Mouse (Mus musculus) midbrain, embryonic 10.5 days (tissue): ENCODE data around the gene Itpa. TPM values are rescaled to one million over a fixed set of nuclear protein-coding genes. Genes with fewer than 3 reads are reported as not detected.

Source experiments
- DNase-seq: peaks from one replicate; pipeline ENCODE4 v3.0.0-alpha.2; 2017; ENCODE audit warnings: low spot score
- H3K27ac ChIP-seq: fragments of 300-500 bp; sonication (generic); replicated peaks from 2 replicates; pipeline ENCODE4 v1.5.1; 2016; ENCODE audit warnings: mild to moderate bottlenecking
- H3K27me3 ChIP-seq: fragments of 300-500 bp; sonication (generic); 2 replicates; pipeline ENCODE4 v1.6.1; 2016; ENCODE audit warnings: low read depth, mild to moderate bottlenecking; ENCODE audit not compliant: poor library complexity, severe bottlenecking
- H3K36me3 ChIP-seq: fragments of 300-500 bp; sonication (generic); 2 replicates; pipeline ENCODE4 v1.6.1; 2016; ENCODE audit warnings: mild to moderate bottlenecking, moderate library complexity
- H3K4me1 ChIP-seq: fragments of 300-500 bp; sonication (generic); 2 replicates; pipeline ENCODE4 v1.6.1; 2016
- H3K4me3 ChIP-seq: fragments of 300-500 bp; sonication (generic); 2 replicates; pipeline ENCODE4 v1.5.1; 2016; ENCODE audit warnings: mild to moderate bottlenecking, moderate library complexity
- H3K9me3 ChIP-seq: fragments of 300-500 bp; sonication (generic); replicated peaks from 2 replicates; pipeline ENCODE4 v1.6.1; 2016; ENCODE audit warnings: mild to moderate bottlenecking
- WGBS: fragments of 180-500 bp; shearing (Covaris S2); methylation state at CpG from one replicate; pipeline ENCODE4 v1.1.7; 2016; 5-methylcytosine and 5-hydroxymethylcytosine counted together
- polyA plus RNA-seq: library from polyadenylated mRNA; unstranded; fragments of >200 nt; fragmentation: Nextera tagmentation; extraction: Ambion mirVana; gene quantifications from 2 replicates; pipeline ENCODE4 v1.2.1, GENCODE M21; 2016

The Itpa gene
- 153 and 161 TPM in 2 replicates for polyA plus RNA-seq

GRCm38 (mm10) chr2:130667559-130667958 lies at the start of gene Itpa:
TSS of gene Itpa (plus strand) at chr2:130667610.
- under 1% methylated on average over 31 of the region's 31 CpGs for WGBS
- Histone ChIP-seq H3K36me3 (peaks cover 27% of the 10 kb centered on the region), H3K27me3 (no peaks in the 10 kb centered on the region), H3K4me1 (peaks cover 46% of the 10 kb centered on the region), H3K27ac (peak within 1 kb of the TSS; percentile 87), H3K4me3 (peak within 1 kb of the TSS; percentile 80), H3K9me3 (no peaks in the 10 kb centered on the region)
- peak; percentile 92 for DNase-seq

GRCm38 (mm10) chr2:130618972-130619371 lies 48.4 kb upstream of the Itpa start:
- Histone ChIP-seq H3K27me3 (no peaks in the 10 kb centered on the region), H3K4me1 (no peaks in the 10 kb centered on the region), H3K36me3 (peaks cover 84% of the 10 kb centered on the region), H3K4me3 (no peak overlapping the region), H3K9me3 (no peaks in the 10 kb centered on the region), H3K27ac (no peak overlapping the region)
- WGBS = 93% methylated on average over 7 of the region's 7 CpGs
- no peak for DNase-seq

- Histone ChIP-seq H3K4me3 (peak overlapping the region; percentile 93), H3K27ac (no peak overlapping the region), H3K27me3 (peaks cover 27% of the 10 kb centered on the region), H3K4me1 (peaks cover 32% of the 10 kb centered on the region), H3K36me3 (peaks cover 51% of the 10 kb centered on the region), H3K9me3 (no peaks in the 10 kb centered on the region)
- WGBS = 59% methylated on average over 3 of the region's 3 CpGs
- no peak for DNase-seq
These were observed 39.0 kb upstream of the Itpa start for GRCm38 (mm10) chr2:130628424-130628823.

GRCm38 (mm10) chr2:130629080-130629838 lies 38.2 kb upstream of the Itpa start:
- Histone ChIP-seq H3K9me3 (no peaks in the 10 kb centered on the region), H3K4me3 (peak overlapping the region; percentile 93), H3K27ac (peak overlapping the region; percentile 92), H3K36me3 (peaks cover 42% of the 10 kb centered on the region), H3K4me1 (peaks cover 40% of the 10 kb centered on the region), H3K27me3 (peaks cover 35% of the 10 kb centered on the region)
- WGBS = 3% methylated on average over 37 of the region's 37 CpGs
- DNase-seq = no peak

GRCm38 (mm10) chr2:130629839-130630203 lies 37.6 kb upstream of the Itpa start, which contains the start of the genes Fastkd5 and Ubox5:
TSS of gene Fastkd5 (minus strand) at chr2:130630027.
TSS of gene Ubox5 (minus strand) at chr2:130630038.
- peak within 1 kb of the TSS; percentile 93 for H3K4me3 ChIP-seq
- under 1% methylated on average over 25 of the region's 25 CpGs for WGBS
- peak within 1 kb of the TSS; percentile 92 for H3K27ac ChIP-seq
- H3K36me3 ChIP-seq = peaks cover 37% of the 10 kb centered on the region
- H3K4me1 ChIP-seq = peaks cover 46% of the 10 kb centered on the region
- H3K27me3 ChIP-seq = peaks cover 41% of the 10 kb centered on the region
- H3K9me3 ChIP-seq = no peaks in the 10 kb centered on the region
- peak; percentile 85 for DNase-seq

GRCm38 (mm10) chr2:130632416-130632815 lies 35.0 kb upstream of the Itpa start:
- no peak for DNase-seq
- no peaks in the 10 kb centered on the region for H3K9me3 ChIP-seq
- no peak overlapping the region; the same call in 1 of the 2 replicates for H3K4me3 ChIP-seq
- peaks cover 67% of the 10 kb centered on the region for H3K27me3 ChIP-seq
- H3K36me3 ChIP-seq = peaks cover 11% of the 10 kb centered on the region
- WGBS = 74% methylated on average over 1 of the region's 1 CpGs
- H3K4me1 ChIP-seq = peaks cover 62% of the 10 kb centered on the region
- H3K27ac ChIP-seq = peak overlapping the region; percentile 69; the same call in 1 of the 2 replicates

GRCm38 (mm10) chr2:130632887-130633675 lies 34.3 kb upstream of the Itpa start:
- Histone ChIP-seq H3K27me3 (peaks cover 73% of the 10 kb centered on the region), H3K4me1 (peaks cover 66% of the 10 kb centered on the region)
- 51% methylated on average over 5 of the region's 5 CpGs for WGBS

GRCm38 (mm10) chr2:130634006-130634738 lies 33.2 kb upstream of the Itpa start:
- WGBS = 12% methylated on average over 14 of the region's 14 CpGs
- Histone ChIP-seq H3K9me3 (no peaks in the 10 kb centered on the region), H3K27ac (peak overlapping the region; percentile 69), H3K4me1 (peaks cover 59% of the 10 kb centered on the region), H3K4me3 (peak overlapping the region; percentile 55), H3K36me3 (no peaks in the 10 kb centered on the region), H3K27me3 (peaks cover 84% of the 10 kb centered on the region)
- DNase-seq = peak; percentile 55

More at GRCm38 (mm10) chr2:130632887-130633675, 34.3 kb upstream of the Itpa start:
- Histone ChIP-seq H3K36me3 (peaks cover 4% of the 10 kb centered on the region), H3K4me3 (no peak overlapping the region; the same call in 1 of the 2 replicates), H3K27ac (peak overlapping the region; percentile 69), H3K9me3 (no peaks in the 10 kb centered on the region)
- DNase-seq = peak; percentile 72

- peak; percentile 63 for DNase-seq
- WGBS = 1% methylated on average over 38 of the region's 38 CpGs
- H3K4me3 ChIP-seq = peak overlapping the region; percentile 55
- H3K27me3 ChIP-seq = peaks cover 91% of the 10 kb centered on the region
- H3K4me1 ChIP-seq = peaks cover 55% of the 10 kb centered on the region
- H3K9me3 ChIP-seq = no peaks in the 10 kb centered on the region
- H3K36me3 ChIP-seq = no peaks in the 10 kb centered on the region
- H3K27ac ChIP-seq = peak overlapping the region; percentile 69
These were observed 32.5 kb upstream of the Itpa start for GRCm38 (mm10) chr2:130634739-130635411.

- 6% methylated on average over 21 of the region's 21 CpGs for WGBS
- peaks cover 98% of the 10 kb centered on the region for H3K27me3 ChIP-seq
- no peaks in the 10 kb centered on the region for H3K36me3 ChIP-seq
- peak; percentile 29 for DNase-seq
- H3K27ac ChIP-seq = 0 out of 2 replicates have a peak overlapping the region, but pooled peaks have one; percentile 28
- H3K4me1 ChIP-seq = peaks cover 51% of the 10 kb centered on the region
- H3K9me3 ChIP-seq = no peaks in the 10 kb centered on the region
- peak overlapping the region; percentile 55 for H3K4me3 ChIP-seq
These were observed 31.6 kb upstream of the Itpa start for GRCm38 (mm10) chr2:130635847-130636246.

GRCm38 (mm10) chr2:130638101-130638611 lies 29.3 kb upstream of the Itpa start:
- H3K36me3 ChIP-seq = no peaks in the 10 kb centered on the region
- DNase-seq = no peak
- no peaks in the 10 kb centered on the region for H3K9me3 ChIP-seq
- peaks cover 90% of the 10 kb centered on the region for H3K27me3 ChIP-seq
- H3K4me3 ChIP-seq = no peak overlapping the region
- WGBS = 34% methylated on average over 16 of the region's 16 CpGs
- H3K27ac ChIP-seq = no peak overlapping the region
- peaks cover 57% of the 10 kb centered on the region for H3K4me1 ChIP-seq
